Mouse (Mus musculus) liver, embryonic 12.5 days (tissue): Measurements from ENCODE around the gene Tmem217. TPM values are rescaled to one million over a fixed set of nuclear protein-coding genes. Genes with fewer than 3 reads are reported as not detected.
"Not testable (repeated sequence)": the region's sequence is repeated elsewhere in the genome, so short reads cannot be mapped to it uniquely, and the experiment has no call there.

Experiments
- ATAC-seq: fragments of 200-750 bp; cut with Nextera tagmentation; 2 replicates; pipeline ENCODE4 v1.8.0; 2017; ENCODE audit warnings: moderate number of reproducible peaks, mild to moderate bottlenecking, moderate library complexity
- H3K27ac ChIP-seq: fragments of 300-500 bp; sonication (generic); 2 replicates; pipeline ENCODE4 v1.5.1; 2016; ENCODE audit warnings: mild to moderate bottlenecking
- H3K27me3 ChIP-seq: fragments of 300-500 bp; sonication (generic); replicated peaks from 2 replicates; pipeline ENCODE4 v1.6.1; 2016; ENCODE audit warnings: mild to moderate bottlenecking, moderate library complexity
- H3K36me3 ChIP-seq: fragments of 300-500 bp; sonication (generic); 2 replicates; pipeline ENCODE4 v1.6.1; 2016; ENCODE audit warnings: mild to moderate bottlenecking, moderate library complexity
- H3K4me1 ChIP-seq: fragments of 300-500 bp; sonication (generic); 2 replicates; pipeline ENCODE4 v1.6.1; 2016
- H3K4me2 ChIP-seq: fragments of 300-500 bp; sonication (generic); 2 replicates; pipeline ENCODE4 v1.6.1; 2016; ENCODE audit warnings: mild to moderate bottlenecking, moderate library complexity
- H3K4me3 ChIP-seq: fragments of 300-500 bp; sonication (generic); 2 replicates; pipeline ENCODE4 v1.5.1; 2016; ENCODE audit warnings: mild to moderate bottlenecking, moderate library complexity
- H3K9ac ChIP-seq: fragments of 300-500 bp; sonication (generic); 2 replicates; pipeline ENCODE4 v1.6.1; 2016; ENCODE audit warnings: mild to moderate bottlenecking, moderate library complexity
- H3K9me3 ChIP-seq: fragments of 300-500 bp; sonication (generic); replicated peaks from 2 replicates; pipeline ENCODE4 v1.6.1; 2016; ENCODE audit warnings: mild to moderate bottlenecking, moderate library complexity
- WGBS: fragments of 180-500 bp; shearing (Covaris S2); methylation state at CpG from one replicate; pipeline ENCODE4 v1.1.7; 2016; ENCODE audit not compliant: insufficient replicate concordance; 5-methylcytosine and 5-hydroxymethylcytosine counted together
- polyA plus RNA-seq: library from polyadenylated mRNA; unstranded; fragments of >200 nt; fragmentation: Nextera tagmentation; extraction: Ambion mirVana; gene quantifications from 2 replicates; pipeline ENCODE4 v1.2.1, GENCODE M21; 2016

The Tmem217 gene
- polyA plus RNA-seq, 1 experiment from 2014 or later = 0.67 TPM

- H3K36me3 ChIP-seq, H3K4me2 ChIP-seq, ATAC-seq, H3K27ac ChIP-seq, H3K27me3 ChIP-seq, H3K9me3 ChIP-seq, H3K9ac ChIP-seq, H3K4me3 ChIP-seq: not testable (repeated sequence)
- 65% methylated on average over 5 of the region's 5 CpGs for WGBS
- H3K4me1 ChIP-seq = peaks cover 10% of the 10 kb centered on the region
These were observed 33.5 kb downstream of the Tmem217 start for GRCm38 (mm10) chr17:29518665-29519064.

- 3% methylated on average over 11 of the region's 11 CpGs for WGBS
- no peak overlapping the region for H3K4me2 ChIP-seq
- H3K9ac ChIP-seq = peak overlapping the region; percentile 4; the same call in 1 of the 2 replicates
- no peak overlapping the region for H3K4me3 ChIP-seq
- peaks cover 53% of the 10 kb centered on the region for H3K4me1 ChIP-seq
- no peaks in the 10 kb centered on the region for H3K36me3 ChIP-seq
- H3K27ac ChIP-seq = peak overlapping the region; percentile 90
- no peaks in the 10 kb centered on the region for H3K9me3 ChIP-seq
- no peak for ATAC-seq
- no peaks in the 10 kb centered on the region for H3K27me3 ChIP-seq
These were observed 37.8 kb downstream of the Tmem217 start for GRCm38 (mm10) chr17:29514435-29514834.

GRCm38 (mm10) chr17:29513044-29513730 is 39.0 kb downstream of the Tmem217 start:
- Histone ChIP-seq H3K4me1 (peaks cover 65% of the 10 kb centered on the region), H3K9me3 (no peaks in the 10 kb centered on the region), H3K27me3 (no peaks in the 10 kb centered on the region), H3K36me3 (no peaks in the 10 kb centered on the region), H3K4me2 (peak overlapping the region; percentile 29), H3K4me3 (no peak overlapping the region), H3K9ac (peak overlapping the region; percentile 36), H3K27ac (peak overlapping the region; percentile 90)
- 27% methylated on average over 13 of the region's 13 CpGs for WGBS
- peak; percentile 85 for ATAC-seq

GRCm38 (mm10) chr17:29510691-29511090 is 41.5 kb downstream of the Tmem217 start:
- Histone ChIP-seq H3K9me3 (no peaks in the 10 kb centered on the region), H3K4me2 (no peak overlapping the region), H3K4me1 (peaks cover 86% of the 10 kb centered on the region), H3K27me3 (no peaks in the 10 kb centered on the region), H3K36me3 (no peaks in the 10 kb centered on the region), H3K9ac (peak overlapping the region; percentile 64), H3K27ac (peak overlapping the region; percentile 90), H3K4me3 (no peak overlapping the region)
- no peak for ATAC-seq
- 45% methylated on average over 8 of the region's 8 CpGs for whole genome bisulfite sequencing

GRCm38 (mm10) chr17:29508927-29509608 is 43.1 kb downstream of the Tmem217 start:
- H3K27me3 ChIP-seq = no peaks in the 10 kb centered on the region
- no peaks in the 10 kb centered on the region for H3K36me3 ChIP-seq
- WGBS = 49% methylated on average over 12 of the region's 12 CpGs
- peak overlapping the region; percentile 64 for H3K9ac ChIP-seq
- peak; percentile 80 for ATAC-seq
- peak overlapping the region; percentile 90 for H3K27ac ChIP-seq
- peak overlapping the region; percentile 25 for H3K4me2 ChIP-seq
- H3K9me3 ChIP-seq = no peaks in the 10 kb centered on the region
- no peak overlapping the region for H3K4me3 ChIP-seq
- H3K4me1 ChIP-seq = peaks cover 85% of the 10 kb centered on the region

DNA sequence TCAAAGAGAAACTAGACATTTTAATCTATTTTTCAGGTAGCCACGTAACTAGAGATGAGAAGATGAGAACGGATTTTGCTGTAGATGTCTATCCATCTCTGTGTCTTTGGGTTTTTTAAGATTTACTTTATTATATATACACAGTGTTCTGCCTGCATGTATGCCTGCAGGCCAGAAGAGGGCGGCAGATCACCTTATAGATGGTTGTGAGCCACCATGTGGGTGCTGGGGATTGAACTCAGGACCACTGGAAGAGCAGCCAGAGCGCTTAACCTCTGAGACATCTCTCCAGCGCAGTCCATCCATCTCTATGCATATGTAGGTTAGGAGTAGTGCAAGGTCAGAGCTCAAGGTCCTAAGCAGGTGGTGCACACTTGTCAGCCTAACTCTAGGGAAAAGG is 48.5 kb downstream of the Tmem217 start:
- no peaks in the 10 kb centered on the region for H3K9me3 ChIP-seq
- peak overlapping the region; percentile 84; the same call in 1 of the 2 replicates for H3K9ac ChIP-seq
- peaks cover 84% of the 10 kb centered on the region for H3K4me1 ChIP-seq
- no peaks in the 10 kb centered on the region for H3K27me3 ChIP-seq
- WGBS = 76% methylated on average over 5 of the region's 5 CpGs
- peak overlapping the region; percentile 100 for H3K27ac ChIP-seq
- H3K4me3 ChIP-seq = no peak overlapping the region
- no peak overlapping the region; the same call in 1 of the 2 replicates for H3K4me2 ChIP-seq
- ATAC-seq = no peak
- no peaks in the 10 kb centered on the region for H3K36me3 ChIP-seq

DNA sequence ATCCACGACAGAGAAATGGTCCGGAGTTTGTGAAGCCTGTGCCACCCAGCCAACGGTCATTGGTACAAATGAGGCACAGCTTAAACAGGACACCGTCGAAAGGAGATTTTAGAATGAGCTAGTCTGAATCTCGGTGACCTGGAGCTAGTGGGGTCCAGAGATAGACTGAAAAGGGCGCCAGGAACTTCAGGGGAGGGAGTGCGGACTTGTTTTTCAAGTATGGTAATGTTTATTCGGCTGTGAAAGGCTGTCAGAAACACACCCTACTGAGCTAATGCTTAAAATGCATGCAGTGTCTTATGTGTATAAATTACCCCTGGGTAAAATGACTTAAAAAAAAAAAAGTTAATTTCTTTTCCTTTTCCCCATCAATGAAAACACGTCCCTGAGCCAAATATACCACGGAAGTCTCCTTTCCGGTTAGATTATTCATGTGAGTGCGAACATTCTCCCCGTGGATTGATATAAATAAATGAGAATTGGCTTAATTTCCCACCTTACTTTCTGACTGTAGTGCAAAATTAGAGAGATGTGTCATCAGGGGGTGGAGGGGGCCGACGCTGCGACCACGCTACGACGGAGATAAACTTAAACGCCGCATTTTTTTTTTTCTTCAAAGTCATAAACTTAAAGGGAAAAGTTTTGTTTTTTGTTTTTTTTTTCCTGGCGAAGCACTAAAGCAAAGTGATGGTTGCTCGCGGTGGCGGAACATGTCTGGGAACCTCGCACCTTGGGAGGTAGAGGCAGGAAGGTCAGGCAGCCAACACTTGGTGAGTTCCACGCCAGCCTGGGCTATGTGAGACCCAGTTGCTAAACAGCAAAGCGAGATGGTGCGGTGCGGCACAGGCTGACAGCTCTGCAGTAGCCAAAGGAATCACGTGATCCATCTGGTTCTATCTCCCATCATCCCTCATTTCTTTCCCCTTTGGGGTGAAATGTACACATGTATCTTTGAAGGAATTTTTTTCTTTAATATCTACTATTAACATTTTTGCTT is 49.2 kb downstream of the Tmem217 start:
- Histone ChIP-seq H3K36me3 (no peaks in the 10 kb centered on the region), H3K9ac (peak overlapping the region; percentile 84), H3K9me3 (no peaks in the 10 kb centered on the region), H3K4me3 (no peak overlapping the region), H3K4me2 (peak overlapping the region; percentile 53), H3K4me1 (peaks cover 84% of the 10 kb centered on the region), H3K27ac (peak overlapping the region; percentile 100), H3K27me3 (no peaks in the 10 kb centered on the region)
- WGBS = 13% methylated on average over 32 of the region's 32 CpGs
- no peak for ATAC-seq

DNA sequence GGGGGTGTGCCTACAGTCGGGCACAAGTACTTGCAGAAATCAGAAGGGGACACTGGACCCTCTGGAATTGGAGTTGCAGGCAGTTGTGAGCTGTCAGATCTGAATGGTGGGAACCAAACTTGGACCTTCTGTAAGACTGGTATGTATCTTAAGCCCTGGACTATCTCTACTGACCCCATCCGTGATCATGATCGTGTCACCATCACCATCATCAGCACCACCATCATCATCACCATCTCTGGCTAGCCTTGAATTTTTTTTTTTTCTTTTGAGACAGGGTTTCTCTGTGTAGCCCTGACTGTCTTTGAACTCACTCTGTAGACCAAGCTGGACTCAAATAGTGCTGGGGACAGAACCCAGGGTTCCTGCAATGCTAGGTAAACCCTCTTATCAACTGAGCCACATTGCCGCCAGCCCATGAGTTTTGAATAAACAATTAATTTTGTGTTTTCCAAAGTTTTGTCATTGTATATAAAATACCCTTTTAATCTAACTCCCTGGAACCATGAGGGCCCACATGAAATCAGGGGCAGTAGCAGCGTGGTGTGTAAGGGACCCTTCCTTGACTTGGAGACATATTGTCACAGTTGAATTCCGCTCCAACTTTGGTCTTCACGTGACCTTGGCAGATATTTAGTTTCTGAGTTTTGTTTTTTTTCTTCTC is 50.0 kb downstream of the Tmem217 start:
- Histone ChIP-seq H3K9me3 (no peaks in the 10 kb centered on the region), H3K27me3 (no peaks in the 10 kb centered on the region), H3K4me3 (no peak overlapping the region), H3K36me3 (no peaks in the 10 kb centered on the region), H3K4me2 (peak overlapping the region; percentile 53), H3K9ac (peak overlapping the region; percentile 84), H3K4me1 (peaks cover 82% of the 10 kb centered on the region), H3K27ac (peak overlapping the region; percentile 100)
- ATAC-seq = no peak; the same call in 1 of the 2 replicates
- 40% methylated on average over 7 of the region's 7 CpGs for WGBS

- Histone ChIP-seq H3K27ac (peak overlapping the region; percentile 100), H3K9ac (peak overlapping the region; percentile 84), H3K27me3 (no peaks in the 10 kb centered on the region), H3K4me3 (peak overlapping the region; percentile 32; the same call in 1 of the 2 replicates), H3K4me2 (peak overlapping the region; percentile 67), H3K9me3 (no peaks in the 10 kb centered on the region), H3K36me3 (peaks cover 11% of the 10 kb centered on the region), H3K4me1 (peaks cover 85% of the 10 kb centered on the region)
- 23% methylated on average over 17 of the region's 17 CpGs for WGBS
- ATAC-seq = peak; percentile 90
These were observed 51.2 kb downstream of the Tmem217 start for GRCm38 (mm10) chr17:29500802-29501469.

- peaks cover 15% of the 10 kb centered on the region for H3K36me3 ChIP-seq
- 23% methylated on average over 7 of the region's 7 CpGs for WGBS
- peak overlapping the region; percentile 100 for H3K27ac ChIP-seq
- peak overlapping the region; percentile 32 for H3K4me3 ChIP-seq
- H3K9ac ChIP-seq = peak overlapping the region; percentile 84
- H3K9me3 ChIP-seq = no peaks in the 10 kb centered on the region
- peaks cover 82% of the 10 kb centered on the region for H3K4me1 ChIP-seq
- peak; percentile 16 for ATAC-seq
- no peaks in the 10 kb centered on the region for H3K27me3 ChIP-seq
- H3K4me2 ChIP-seq = peak overlapping the region; percentile 67
These were observed 51.9 kb downstream of the Tmem217 start for GRCm38 (mm10) chr17:29500243-29500740.
